Mouse (Mus musculus) heart, adult 2 months (tissue): Measurements from ENCODE around the gene Tmem94. TPM values are rescaled to one million over a fixed set of nuclear protein-coding genes. Genes with fewer than 3 reads are reported as not detected.

ENCODE experiments used
- DNase-seq, 2 experiments: peaks; one replicate each; pipeline ENCODE4 v3.0.0; 2021
- H3K27ac ChIP-seq: fragments of 200-600 bp; 2 replicates; pipeline ENCODE4 v1.8.1; 2022
- H3K27me3 ChIP-seq: fragments of 200-500 bp; 2 replicates; pipeline ENCODE4 v1.6.1; 2012; ENCODE audit warnings: mild to moderate bottlenecking, low read length, inconsistent platforms, mixed read lengths; ENCODE audit not compliant: control insufficient read depth, insufficient read depth
- H3K36me3 ChIP-seq: fragments of 200-500 bp; 2 replicates; pipeline ENCODE4 v1.6.1; 2012; ENCODE audit warnings: low read length, inconsistent platforms; ENCODE audit not compliant: control insufficient read depth, insufficient read depth
- H3K4me1 ChIP-seq: fragments of 200-500 bp; 2 replicates; pipeline ENCODE4 v1.6.1; 2011; ENCODE audit warnings: low read length; ENCODE audit not compliant: control insufficient read depth, insufficient read depth
- H3K4me3 ChIP-seq: fragments of 200-600 bp; 2 replicates; pipeline ENCODE4 v1.8.1; 2022
- H3K79me2 ChIP-seq: fragments of 200-500 bp; replicated peaks from 2 replicates; pipeline ENCODE4 v1.6.1; 2012; ENCODE audit warnings: mild to moderate bottlenecking, inconsistent platforms, low read length, moderate library complexity, mixed read lengths; ENCODE audit not compliant: control insufficient read depth, insufficient read depth
- H3K9ac ChIP-seq: fragments of 200-500 bp; 2 replicates; pipeline ENCODE4 v1.6.1; 2012; ENCODE audit warnings: low read depth, mild to moderate bottlenecking, control low read depth, inconsistent platforms, low read length, mixed read lengths
- CTCF ChIP-seq: fragments of 200-600 bp; IDR thresholded peaks from 2 replicates; pipeline ENCODE4 v1.8.1; 2022; ENCODE audit warnings: antibody characterized with exemption, mild to moderate bottlenecking, moderate library complexity
- EP300 ChIP-seq: fragments of 200-500 bp; IDR thresholded peaks from 2 replicates; pipeline ENCODE4 v1.6.1; 2011; ENCODE audit warnings: low read depth, low read length, control low read depth; ENCODE audit not compliant: insufficient read depth
- POLR2A ChIP-seq: fragments of 200-500 bp; IDR thresholded peaks from 2 replicates; pipeline ENCODE4 v1.6.1; 2011; ENCODE audit warnings: mild to moderate bottlenecking, low read depth, low read length, control low read depth; ENCODE audit not compliant: insufficient read depth
- WGBS: fragments of 180-500 bp; shearing (Covaris S2); methylation state at CpG from one replicate; pipeline ENCODE4 v1.1.7; 2018; 5-methylcytosine and 5-hydroxymethylcytosine counted together
- intact Hi-C: fragments of 180-260 bp; cut with DNase I; formaldehyde crosslinking; loops from one replicate; pipeline ENCODE4 v1.15.1; 2025
- microRNA-seq, 2 experiments: library from miRNA; unstranded; fragments of <30 nt; microRNA quantifications; one replicate each; pipeline ENCODE4 v1.2.0; 2021
- polyA plus RNA-seq: library from polyadenylated mRNA; depleted of rRNA; stranded (reverse); fragments of >200 nt; gene quantifications from 2 replicates; pipeline ENCODE4 v1.2.3, GENCODE M21; 2012; rRNA removed
- total RNA-seq, 2 experiments: library from RNA; stranded (reverse); gene quantifications; 2 replicates each; pipeline ENCODE4 v1.2.3; 2021

Gene Tmem94
- total and polyA plus RNA-seq, 3 experiments = 99.5 to 125 (median 103) TPM

DNA sequence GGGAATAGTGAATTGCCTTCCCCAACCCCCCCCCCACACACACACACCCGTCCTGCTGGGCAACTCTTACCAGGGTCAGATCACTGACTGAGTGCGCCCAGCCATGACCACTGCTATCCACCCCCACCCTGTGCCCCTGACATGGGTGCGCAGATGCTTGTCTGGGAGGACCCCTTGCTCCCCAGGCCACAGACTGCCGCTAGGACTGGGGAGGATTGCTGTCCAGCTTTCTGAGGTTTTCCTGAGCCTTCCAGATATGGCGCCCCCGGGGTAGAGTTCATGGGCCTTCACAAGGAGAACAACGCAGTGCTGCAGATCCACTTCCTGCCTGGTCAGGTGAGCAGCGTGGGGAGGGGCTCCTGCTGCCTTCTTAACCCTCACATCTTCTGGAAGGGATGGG lies 79.0 kb downstream of the Tmem94 start:
- Histone ChIP-seq H3K4me1 (peaks cover 10% of the 10 kb centered on the region), H3K9ac (no peak overlapping the region), H3K36me3 (no peaks in the 10 kb centered on the region), H3K79me2 (no peaks in the 10 kb centered on the region), H3K4me3 (no peak overlapping the region), H3K27me3 (no peaks in the 10 kb centered on the region), H3K27ac (no peak overlapping the region)
- WGBS = 81% methylated on average over 8 of the region's 8 CpGs
- no peak for DNase-seq
- intact Hi-C loops = no loop called here
- TF ChIP-seq EP300 (no peak), POLR2A (no peak), CTCF (no peak)

DNA sequence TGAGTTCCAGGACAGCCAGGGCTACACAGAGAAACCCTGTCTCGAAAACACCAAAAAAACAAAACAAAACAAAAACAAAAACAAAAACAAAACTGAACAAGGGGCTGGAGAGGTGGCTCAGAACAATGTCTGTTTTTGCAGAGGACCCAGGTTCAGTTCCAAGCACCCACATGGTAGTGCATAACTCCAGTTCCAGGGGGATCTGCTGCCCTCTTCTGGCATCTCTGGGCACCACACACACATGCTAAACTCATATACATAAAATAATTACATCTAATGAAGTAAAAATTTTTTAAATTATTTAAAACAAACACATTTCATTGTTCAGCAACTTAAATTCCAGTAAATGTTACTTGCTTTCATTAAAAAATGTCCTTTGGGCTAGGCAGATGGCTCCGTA lies 80.6 kb downstream of the Tmem94 start:
- Histone ChIP-seq H3K4me3 (no peak overlapping the region), H3K4me1 (peaks cover 7% of the 10 kb centered on the region), H3K79me2 (no peaks in the 10 kb centered on the region), H3K27me3 (no peaks in the 10 kb centered on the region), H3K9ac (no peak overlapping the region), H3K27ac (no peak overlapping the region), H3K36me3 (no peaks in the 10 kb centered on the region)
- intact Hi-C loops = no loop called here
- no peak for TF ChIP-seq EP300
- peak; percentile 31 for TF ChIP-seq CTCF
- TF ChIP-seq POLR2A = no peak
- DNase-seq = no peak
- 96% methylated on average over 2 of the region's 2 CpGs for WGBS

Small RNAs within 50 kb of the gene (microRNA-seq; reads per million reads assigned to microRNA genes)
- 1.5 to 1.7 reads per million in 2 experiments for gene Mir5621

Other genes starting within 250 kb of the Tmem94 start
- 100 to 1,000 TPM; 168 to 177 TPM for gene Sumo2, start 229.2 kb upstream of the Tmem94 start, total RNA-seq
- gene Sumo2, start 229.2 kb upstream of the Tmem94 start, polyA plus RNA-seq = 64.7 and 126 TPM in 2 replicates
- gene Nup85, start 201.0 kb upstream of the Tmem94 start, total RNA-seq = 10 to 100 TPM; 19.8 to 20.2 TPM
- gene Nup85, start 201.0 kb upstream of the Tmem94 start, polyA plus RNA-seq = 28.0 and 44.1 TPM in 2 replicates
- gene Mrps7, start 161.5 kb upstream of the Tmem94 start, total RNA-seq = 10 to 100 TPM; 74.6 to 80.1 TPM
- gene Mrps7, start 161.5 kb upstream of the Tmem94 start, polyA plus RNA-seq = 33.9 and 40.2 TPM in 2 replicates
- 10 to 100 TPM; 16.5 to 20.3 TPM for gene Gga3, start 161.4 kb upstream of the Tmem94 start, total RNA-seq
- 15.4 and 17.1 TPM in 2 replicates for gene Gga3, start 161.4 kb upstream of the Tmem94 start, polyA plus RNA-seq
- 10 to 100 TPM; 51.3 to 54.7 TPM for gene Mif4gd, start 152.5 kb upstream of the Tmem94 start, total RNA-seq
- 94.0 and 123 TPM in 2 replicates for gene Mif4gd, start 152.5 kb upstream of the Tmem94 start, polyA plus RNA-seq
- gene Slc25a19, start 137.1 kb upstream of the Tmem94 start, total RNA-seq = 10 to 100 TPM; 32.9 to 40.7 TPM
- 97.1 and 106 TPM in 2 replicates for gene Slc25a19, start 137.1 kb upstream of the Tmem94 start, polyA plus RNA-seq
- gene Grb2, start 56.8 kb upstream of the Tmem94 start, total RNA-seq = 100 to 1,000 TPM; 107 to 109 TPM
- gene Grb2, start 56.8 kb upstream of the Tmem94 start, polyA plus RNA-seq = 52.0 and 73.2 TPM in 2 replicates
- 10 to 100 TPM; 40.5 to 43.8 TPM for gene Caskin2, start 48.2 kb downstream of the Tmem94 start, total RNA-seq
- gene Caskin2, start 48.2 kb downstream of the Tmem94 start, polyA plus RNA-seq = 38.5 TPM in 2 replicates
- gene Tsen54, start 49.3 kb downstream of the Tmem94 start, total RNA-seq = 1 to 10 TPM; 7.2 to 9.3 TPM
- gene Tsen54, start 49.3 kb downstream of the Tmem94 start, polyA plus RNA-seq = 15.9 and 16.3 TPM in 2 replicates
- 10 to 100 TPM; 18.4 to 20.3 TPM for gene Llgl2, start 58.6 kb downstream of the Tmem94 start, total RNA-seq
- 19.4 and 20.2 TPM in 2 replicates for gene Llgl2, start 58.6 kb downstream of the Tmem94 start, polyA plus RNA-seq
- gene Myo15b, start 93.0 kb downstream of the Tmem94 start, total RNA-seq = under 1 TPM in 1 of 2 experiments, not detected in 1; 0.05 TPM
- gene Myo15b, start 93.0 kb downstream of the Tmem94 start, polyA plus RNA-seq = 0.20 and 0.29 TPM in 2 replicates
- gene Smim5, start 134.5 kb downstream of the Tmem94 start, total RNA-seq = 10 to 100 TPM; 10.2 to 17.8 TPM
- gene Smim5, start 134.5 kb downstream of the Tmem94 start, polyA plus RNA-seq = 21.8 and 32.8 TPM in 2 replicates
- not detected for gene Smim6, start 146.6 kb downstream of the Tmem94 start, total RNA-seq
- gene Smim6, start 146.6 kb downstream of the Tmem94 start, polyA plus RNA-seq = 0.29 and 0.35 TPM in 2 replicates
- 10 to 100 TPM; 16.4 to 18.1 TPM for gene Sap30bp, start 167.8 kb downstream of the Tmem94 start, total RNA-seq
- gene Sap30bp, start 167.8 kb downstream of the Tmem94 start, polyA plus RNA-seq = 9.1 and 10.8 TPM in 2 replicates
- 1 to 10 TPM; 6.8 to 7.4 TPM for gene Recql5, start 168.0 kb downstream of the Tmem94 start, total RNA-seq
- 10.2 and 12.2 TPM in 2 replicates for gene Recql5, start 168.0 kb downstream of the Tmem94 start, polyA plus RNA-seq
- gene Itgb4, start 209.3 kb downstream of the Tmem94 start, total RNA-seq = 1 to 10 TPM; 2.6 to 2.9 TPM
- gene Itgb4, start 209.3 kb downstream of the Tmem94 start, polyA plus RNA-seq = 1.9 and 3.1 TPM in 2 replicates
- 10 to 100 TPM; 14.5 to 14.7 TPM for gene Galk1, start 247.3 kb downstream of the Tmem94 start, total RNA-seq
- gene Galk1, start 247.3 kb downstream of the Tmem94 start, polyA plus RNA-seq = 14.6 and 16.4 TPM in 2 replicates